Comparison of ENCODE assay signal across 8 mouse cellular contexts in the genomic region with DNA sequence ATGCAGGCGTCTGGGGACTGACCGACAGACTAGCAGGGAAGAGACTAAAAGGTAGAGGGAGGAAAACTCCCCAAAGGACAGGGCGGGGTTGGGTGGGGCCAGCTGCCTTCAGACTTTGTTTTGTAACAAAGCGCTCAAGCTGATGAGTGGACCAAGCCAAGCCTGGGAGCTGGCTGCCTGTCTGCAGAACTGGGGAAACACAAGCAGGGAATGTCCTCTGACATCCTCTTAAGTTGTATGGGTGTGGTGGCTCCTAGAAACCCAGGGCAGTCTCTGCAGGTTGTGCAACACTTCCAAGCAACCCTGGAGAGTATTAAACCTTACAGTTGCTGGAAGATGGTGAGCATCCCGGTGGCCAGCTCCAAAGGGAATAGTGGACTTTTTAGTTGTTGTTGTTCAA. TPM values are rescaled to one million over a fixed set of nuclear protein-coding genes. Genes with fewer than 3 reads are reported as not detected.
DNase-seq lines count a peak whose midpoint lies in the region; ATAC-seq and TF ChIP-seq lines count a peak whose summit lies in the region.

No protein-coding gene starts in this region.

- no peak for ATAC-seq in heart, embryonic 13.5 days (ENCODE audit: extremely low read depth, insufficient number of reproducible peaks, low FRiP score, low TSS enrichment)
- ATAC-seq in embryonic facial prominence, embryonic 15.5 days (ENCODE audit: insufficient number of reproducible peaks, low FRiP score, low TSS enrichment, low read depth), result no peak
- ATAC-seq in limb, embryonic 11.5 days (ENCODE audit: insufficient number of reproducible peaks, low FRiP score, low TSS enrichment, low read depth), result no peak
- no peak for ATAC-seq in midbrain, postnatal 0 days (ENCODE audit: low FRiP score)
- no peak for ATAC-seq in megakaryocyte progenitor cell, adult 5-6 weeks (replicated peaks; ENCODE audit: poor library complexity)

- TF ChIP-seq CTCF in midbrain, postnatal 0 days (IDR thresholded peaks at IDR 0.05), result no peak

- peak overlapping the region; percentile 91 for H3K9ac ChIP-seq in heart, embryonic 13.5 days
- H3K9ac ChIP-seq in embryonic facial prominence, embryonic 15.5 days, result peak overlapping the region; percentile 73; the same call in 1 of the 2 replicates
- no peak overlapping the region for H3K9ac ChIP-seq in limb, embryonic 11.5 days (ENCODE audit: low read length)
- H3K9ac ChIP-seq in midbrain, postnatal 0 days (replicated peaks; ENCODE audit: low read length, poor library complexity, severe bottlenecking), result no peak overlapping the region

- no peak for DNase-seq in heart, postnatal 10 days
- no peak for DNase-seq in limb, embryonic 11.5 days (ENCODE audit: low spot score)
- no peak for DNase-seq in midbrain, postnatal 0 days (ENCODE audit: low spot score)
- no peak for DNase-seq in retina, postnatal 1 day
- DNase-seq in thymus, postnatal 25 days, result no peak

- no peaks in the 10 kb centered on the region for H3K9me3 ChIP-seq in heart, embryonic 13.5 days
- no peaks in the 10 kb centered on the region for H3K9me3 ChIP-seq in embryonic facial prominence, embryonic 15.5 days (replicated peaks)
- H3K9me3 ChIP-seq in limb, embryonic 11.5 days (ENCODE audit: control insufficient read depth, low read length), result no peaks in the 10 kb centered on the region
- H3K9me3 ChIP-seq in midbrain, postnatal 0 days (ENCODE audit: low read length), result no peaks in the 10 kb centered on the region

- H3K4me2 ChIP-seq in heart, embryonic 13.5 days, result peak overlapping the region; percentile 91
- peak overlapping the region; percentile 86 for H3K4me2 ChIP-seq in embryonic facial prominence, embryonic 15.5 days (replicated peaks)
- peak overlapping the region; percentile 7; the same call in 1 of the 2 replicates for H3K4me2 ChIP-seq in limb, embryonic 11.5 days (ENCODE audit: low read depth, severe bottlenecking)
- peak overlapping the region; percentile 98 for H3K4me2 ChIP-seq in midbrain, postnatal 0 days (ENCODE audit: low read depth, low read length, poor library complexity, severe bottlenecking)

- peaks cover 48% of the 10 kb centered on the region for H3K4me1 ChIP-seq in heart, embryonic 13.5 days
- peaks cover 39% of the 10 kb centered on the region for H3K4me1 ChIP-seq in embryonic facial prominence, embryonic 15.5 days
- 0 out of 2 replicates have a peak, but pooled peaks cover 6% of the 10 kb centered on the region for H3K4me1 ChIP-seq in limb, embryonic 11.5 days (ENCODE audit: control insufficient read depth, insufficient read depth, low read length)
- no peaks in the 10 kb centered on the region for H3K4me1 ChIP-seq in midbrain, postnatal 0 days (ENCODE audit: insufficient read depth, low read length)

- H3K27me3 ChIP-seq in heart, embryonic 13.5 days (replicated peaks), result peaks cover 59% of the 10 kb centered on the region
- no peaks in the 10 kb centered on the region for H3K27me3 ChIP-seq in embryonic facial prominence, embryonic 15.5 days
- H3K27me3 ChIP-seq in limb, embryonic 11.5 days (ENCODE audit: control insufficient read depth, insufficient read depth, low read length), result peaks cover 19% of the 10 kb centered on the region
- H3K27me3 ChIP-seq in midbrain, postnatal 0 days (ENCODE audit: insufficient read depth, low read length), result peaks cover 10% of the 10 kb centered on the region; the same call in 1 of the 2 replicates

- H3K27ac ChIP-seq in heart, embryonic 13.5 days (replicated peaks), result no peak overlapping the region
- H3K27ac ChIP-seq in embryonic facial prominence, embryonic 15.5 days (replicated peaks), result peak overlapping the region; percentile 88; the same call in 1 of the 2 replicates
- no peak overlapping the region for H3K27ac ChIP-seq in limb, embryonic 11.5 days (replicated peaks; ENCODE audit: low read depth, low read length)
- H3K27ac ChIP-seq in midbrain, postnatal 0 days (ENCODE audit: low read depth, low read length), result no peak overlapping the region

- WGBS in heart, embryonic 13.5 days, result 58% methylated on average over 5 of the region's 5 CpGs
- 52% methylated on average over 5 of the region's 5 CpGs for WGBS in embryonic facial prominence, embryonic 15.5 days
- 36% methylated on average over 5 of the region's 5 CpGs for WGBS in limb, embryonic 11.5 days
- 60% methylated on average over 5 of the region's 5 CpGs for WGBS in midbrain, postnatal 0 days

- peak overlapping the region; percentile 69 for H3K4me3 ChIP-seq in heart, embryonic 13.5 days
- H3K4me3 ChIP-seq in embryonic facial prominence, embryonic 15.5 days (replicated peaks), result peak overlapping the region; percentile 83
- no peak overlapping the region for H3K4me3 ChIP-seq in limb, embryonic 11.5 days (ENCODE audit: low read depth, low read length)
- peak overlapping the region; percentile 53; the same call in 1 of the 2 replicates for H3K4me3 ChIP-seq in midbrain, postnatal 0 days (ENCODE audit: low read depth, low read length)

- intact Hi-C loops in heart, postnatal 10 days (cut with DNase I), result loop anchor here (2.0 kb wide), 1 partner anchor 106 kb away; no protein-coding TSS in a partner anchor

- no peaks in the 10 kb centered on the region for H3K36me3 ChIP-seq in heart, embryonic 13.5 days
- no peaks in the 10 kb centered on the region for H3K36me3 ChIP-seq in embryonic facial prominence, embryonic 15.5 days
- H3K36me3 ChIP-seq in limb, embryonic 11.5 days (ENCODE audit: control insufficient read depth, insufficient read depth, low read length), result no peaks in the 10 kb centered on the region
- no peaks in the 10 kb centered on the region for H3K36me3 ChIP-seq in midbrain, postnatal 0 days (ENCODE audit: insufficient read depth, low read length)

RNA-seq across cellular contexts. Expression of a gene that starts 1.4 kb away (rescaled TPM):
- polyA plus RNA-seq in heart, embryonic 13.5 days (2015; fragmentation: Nextera tagmentation; extraction: Ambion mirVana), result 79.6 and 84.5 TPM in 2 replicates
- total RNA-seq in heart, postnatal 10 days (2021), result 10 to 100 TPM; 77.7 to 79.8 TPM
- 366 and 382 TPM in 2 replicates for polyA plus RNA-seq in embryonic facial prominence, embryonic 15.5 days (2015; fragmentation: Nextera tagmentation; extraction: Ambion mirVana)
- polyA plus RNA-seq in limb, embryonic 11.5 days (2014; fragmentation: Nextera tagmentation; extraction: Ambion mirVana), result 40.2 and 42.4 TPM in 2 replicates
- 40.3 and 49.1 TPM in 2 replicates for total RNA-seq in midbrain, postnatal 0 days (2014; rRNA removed)
- polyA plus RNA-seq in midbrain, postnatal 0 days (2015; fragmentation: Nextera tagmentation; extraction: Ambion mirVana), result 105 and 118 TPM in 2 replicates
- 41.0 and 50.9 TPM in 2 replicates for total RNA-seq in megakaryocyte progenitor cell, adult 5-6 weeks (2015)
- 31.0 and 38.7 TPM in 2 replicates for total RNA-seq in megakaryocyte progenitor cell, adult 5-6 weeks (2017)

RNA-seq across cellular contexts. Expression of a gene that starts 53.4 kb away (rescaled TPM):
- 13.6 and 16.8 TPM in 2 replicates for polyA plus RNA-seq in heart, embryonic 13.5 days (2015; fragmentation: Nextera tagmentation; extraction: Ambion mirVana)
- 10 to 100 TPM; 77.4 to 85.2 TPM for total RNA-seq in heart, postnatal 10 days (2021)
- polyA plus RNA-seq in embryonic facial prominence, embryonic 15.5 days (2015; fragmentation: Nextera tagmentation; extraction: Ambion mirVana), result 8.8 and 9.4 TPM in 2 replicates
- polyA plus RNA-seq in limb, embryonic 11.5 days (2014; fragmentation: Nextera tagmentation; extraction: Ambion mirVana), result 6.1 and 6.7 TPM in 2 replicates
- total RNA-seq in midbrain, postnatal 0 days (2014; rRNA removed), result 36.2 and 36.7 TPM in 2 replicates
- 15.8 and 16.6 TPM in 2 replicates for polyA plus RNA-seq in midbrain, postnatal 0 days (2015; fragmentation: Nextera tagmentation; extraction: Ambion mirVana)
- 2.4 and 2.6 TPM in 2 replicates for total RNA-seq in megakaryocyte progenitor cell, adult 5-6 weeks (2015)
- total RNA-seq in megakaryocyte progenitor cell, adult 5-6 weeks (2017), result 0.08 and 0.47 TPM in 2 replicates

Comparison
In these comparisons a context has a peak if more than half of its experiments do, and no peak if none do; other contexts are left out.
1. H3K4me2 ChIP-seq: peak in every context shown above with its lines; median percentile 98 in midbrain, postnatal 0 days; 91 in heart, embryonic 13.5 days; 86 in embryonic facial prominence, embryonic 15.5 days; 7 in limb, embryonic 11.5 days.
2. H3K9ac ChIP-seq: peak in heart, embryonic 13.5 days (single experiment) and embryonic facial prominence, embryonic 15.5 days (single experiment); none in limb, embryonic 11.5 days (single experiment) and midbrain, postnatal 0 days (single experiment).